Mouse (Mus musculus) kidney, embryonic 14.5 days (tissue): ENCODE results near the gene Naa35. TPM values are rescaled to one million over a fixed set of nuclear protein-coding genes. Genes with fewer than 3 reads are reported as not detected.

ENCODE experiments used
- ATAC-seq: fragments of 200-750 bp; cut with Nextera tagmentation; 2 replicates; pipeline ENCODE4 v1.8.0; 2017; ENCODE audit warnings: moderate number of reproducible peaks, mild to moderate bottlenecking, moderate TSS enrichment, moderate library complexity; ENCODE audit not compliant: low FRiP score, low TSS enrichment
- H3K27ac ChIP-seq: fragments of 300-500 bp; sonication (generic); 2 replicates; pipeline ENCODE4 v1.5.1; 2014; ENCODE audit warnings: low read depth, mild to moderate bottlenecking, low read length, moderate library complexity, mixed read lengths
- H3K27me3 ChIP-seq: fragments of 300-500 bp; sonication (generic); 2 replicates; pipeline ENCODE4 v1.6.1; 2014; ENCODE audit warnings: mild to moderate bottlenecking, low read length; ENCODE audit not compliant: control insufficient read depth, insufficient read depth
- H3K36me3 ChIP-seq: fragments of 300-500 bp; sonication (generic); 2 replicates; pipeline ENCODE4 v1.6.1; 2014; ENCODE audit warnings: low read length, mixed read lengths; ENCODE audit not compliant: control insufficient read depth, insufficient read depth
- H3K4me1 ChIP-seq: fragments of 300-500 bp; sonication (generic); 2 replicates; pipeline ENCODE4 v1.6.1; 2014; ENCODE audit warnings: low read length, mixed read lengths; ENCODE audit not compliant: control insufficient read depth, insufficient read depth
- H3K4me2 ChIP-seq: fragments of 300-500 bp; sonication (generic); replicated peaks from 2 replicates; pipeline ENCODE4 v1.6.1; 2014; ENCODE audit warnings: low read depth, mild to moderate bottlenecking, low read length
- H3K4me3 ChIP-seq: fragments of 300-500 bp; sonication (generic); 2 replicates; pipeline ENCODE4 v1.5.1; 2014; ENCODE audit warnings: mild to moderate bottlenecking, low read length
- H3K9ac ChIP-seq: fragments of 300-500 bp; sonication (generic); 2 replicates; pipeline ENCODE4 v1.6.1; 2014; ENCODE audit warnings: low read depth, mild to moderate bottlenecking, low read length, moderate library complexity
- H3K9me3 ChIP-seq: fragments of 300-500 bp; sonication (generic); 2 replicates; pipeline ENCODE4 v1.6.1; 2016; ENCODE audit warnings: low read length; ENCODE audit not compliant: control insufficient read depth
- WGBS: fragments of 180-500 bp; shearing (Covaris S2); extraction: QIAGEN DNeasy Blood & Tissue Kit; methylation state at CpG from one replicate; pipeline ENCODE4 v1.1.7; 2014; 5-methylcytosine and 5-hydroxymethylcytosine counted together
- polyA plus RNA-seq: library from polyadenylated mRNA; unstranded; fragments of >200 nt; fragmentation: Nextera tagmentation; extraction: Ambion mirVana; gene quantifications from 2 replicates; pipeline ENCODE4 v1.2.1, GENCODE M21; 2014

Gene Naa35
- polyA plus RNA-seq, 1 experiment from 2014 or later = 93.0 TPM

- Histone ChIP-seq H3K9me3 (no peaks in the 10 kb centered on the region), H3K4me1 (no peaks in the 10 kb centered on the region), H3K4me3 (no peak overlapping the region), H3K27ac (no peak overlapping the region), H3K4me2 (no peak overlapping the region), H3K27me3 (no peaks in the 10 kb centered on the region), H3K9ac (no peak overlapping the region), H3K36me3 (no peaks in the 10 kb centered on the region)
- no peak for ATAC-seq
- WGBS = 75% methylated on average over 4 of the region's 4 CpGs
Measured at GRCm38 (mm10) chr13:59564505-59564904, 20.6 kb upstream of the Naa35 start.

GRCm38 (mm10) chr13:59564923-59565322 lies 20.1 kb upstream of the Naa35 start:
- no peak overlapping the region for H3K4me3 ChIP-seq
- no peaks in the 10 kb centered on the region for H3K9me3 ChIP-seq
- no peak for ATAC-seq
- H3K4me2 ChIP-seq = no peak overlapping the region
- no peak overlapping the region for H3K27ac ChIP-seq
- no peaks in the 10 kb centered on the region for H3K4me1 ChIP-seq
- WGBS = 76% methylated on average over 10 of the region's 10 CpGs
- H3K36me3 ChIP-seq = no peaks in the 10 kb centered on the region
- H3K9ac ChIP-seq = no peak overlapping the region
- H3K27me3 ChIP-seq = no peaks in the 10 kb centered on the region

GRCm38 (mm10) chr13:59565945-59566520 lies 19.0 kb upstream of the Naa35 start:
- H3K27ac ChIP-seq = no peak overlapping the region
- H3K9ac ChIP-seq = no peak overlapping the region
- no peaks in the 10 kb centered on the region for H3K4me1 ChIP-seq
- H3K36me3 ChIP-seq = no peaks in the 10 kb centered on the region
- no peak overlapping the region for H3K4me2 ChIP-seq
- WGBS = 47% methylated on average over 9 of the region's 9 CpGs
- no peak overlapping the region for H3K4me3 ChIP-seq
- H3K27me3 ChIP-seq = no peaks in the 10 kb centered on the region
- ATAC-seq = no peak
- no peaks in the 10 kb centered on the region for H3K9me3 ChIP-seq

- Histone ChIP-seq H3K4me2 (no peak overlapping the region), H3K4me3 (no peak overlapping the region), H3K4me1 (no peaks in the 10 kb centered on the region), H3K9me3 (no peaks in the 10 kb centered on the region), H3K36me3 (no peaks in the 10 kb centered on the region), H3K27me3 (no peaks in the 10 kb centered on the region), H3K27ac (no peak overlapping the region), H3K9ac (no peak overlapping the region)
- ATAC-seq = no peak
- WGBS = 90% methylated on average over 6 of the region's 6 CpGs
Measured at GRCm38 (mm10) chr13:59571107-59571506, 14.0 kb upstream of the Naa35 start.

GRCm38 (mm10) chr13:59572549-59572948 lies 12.5 kb upstream of the Naa35 start:
- 93% methylated on average over 2 of the region's 2 CpGs for WGBS

GRCm38 (mm10) chr13:59580954-59581353 lies 4.1 kb upstream of the Naa35 start:
- Histone ChIP-seq H3K27me3 (no peaks in the 10 kb centered on the region), H3K9me3 (no peaks in the 10 kb centered on the region), H3K27ac (no peak overlapping the region), H3K9ac (no peak overlapping the region), H3K36me3 (no peaks in the 10 kb centered on the region), H3K4me3 (no peak overlapping the region), H3K4me1 (peaks cover under 1% of the 10 kb centered on the region; the same call in 1 of the 2 replicates), H3K4me2 (no peak overlapping the region)
- WGBS = 94% methylated on average over 4 of the region's 4 CpGs
- ATAC-seq = no peak

More at GRCm38 (mm10) chr13:59572549-59572948, 12.5 kb upstream of the Naa35 start:
- Histone ChIP-seq H3K4me1 (no peaks in the 10 kb centered on the region), H3K27ac (no peak overlapping the region), H3K9me3 (no peaks in the 10 kb centered on the region), H3K27me3 (no peaks in the 10 kb centered on the region), H3K9ac (no peak overlapping the region), H3K4me3 (no peak overlapping the region), H3K36me3 (no peaks in the 10 kb centered on the region), H3K4me2 (no peak overlapping the region)
- ATAC-seq = no peak

GRCm38 (mm10) chr13:59584481-59584880 lies 578 bp upstream of the Naa35 start:
- ATAC-seq = peak; percentile 65
- Histone ChIP-seq H3K4me3 (peak overlapping the region; percentile 81), H3K36me3 (peaks cover 15% of the 10 kb centered on the region; the same call in 1 of the 2 replicates), H3K27ac (peak overlapping the region; percentile 86), H3K9me3 (no peaks in the 10 kb centered on the region), H3K27me3 (no peaks in the 10 kb centered on the region), H3K4me2 (peak overlapping the region; percentile 89), H3K9ac (peak overlapping the region; percentile 57), H3K4me1 (peaks cover 20% of the 10 kb centered on the region)
- 2% methylated on average over 9 of the region's 9 CpGs for WGBS

GRCm38 (mm10) chr13:59585648-59586005 lies 568 bp downstream of the Naa35 start:
- under 1% methylated on average over 28 of the region's 28 CpGs for WGBS
- peaks cover 20% of the 10 kb centered on the region for H3K4me1 ChIP-seq
- H3K27me3 ChIP-seq = no peaks in the 10 kb centered on the region
- peak overlapping the region; percentile 80 for H3K9ac ChIP-seq
- peak overlapping the region; percentile 82 for H3K4me2 ChIP-seq
- peak overlapping the region; percentile 81 for H3K4me3 ChIP-seq
- peaks cover 27% of the 10 kb centered on the region; the same call in 1 of the 2 replicates for H3K36me3 ChIP-seq
- ATAC-seq = no peak
- peak overlapping the region; percentile 69; the same call in 1 of the 2 replicates for H3K27ac ChIP-seq
- no peaks in the 10 kb centered on the region for H3K9me3 ChIP-seq

- Histone ChIP-seq H3K27ac (no peak overlapping the region), H3K9ac (0 out of 2 replicates have a peak overlapping the region, but pooled peaks have one; percentile 28), H3K4me1 (peaks cover 20% of the 10 kb centered on the region), H3K9me3 (no peaks in the 10 kb centered on the region), H3K36me3 (peaks cover 41% of the 10 kb centered on the region), H3K27me3 (no peaks in the 10 kb centered on the region), H3K4me3 (no peak overlapping the region), H3K4me2 (no peak overlapping the region)
- ATAC-seq = no peak
- WGBS = 88% methylated on average over 2 of the region's 2 CpGs
Measured at GRCm38 (mm10) chr13:59587201-59587600, 2.1 kb downstream of the Naa35 start.
